Mouse (Mus musculus): Measurements from ENCODE around the gene Shisa8. TPM values are rescaled to one million over a fixed set of nuclear protein-coding genes. Genes with fewer than 3 reads are reported as not detected.

Gene Shisa8
- total and polyA plus RNA-seq, 2 experiments from 2014 or later, result 2.7 to 6.3 TPM

- Histone ChIP-seq H3K27ac (ENCODE audit: low read depth, low read length) (no peak overlapping the region), H3K36me3 (ENCODE audit: insufficient read depth) (peaks cover 85% of the 10 kb centered on the region), H3K9ac (no peak overlapping the region), H3K4me3 (ENCODE audit: low read depth, low read length) (no peak overlapping the region), H3K9me3 (ENCODE audit: low read length) (no peaks in the 10 kb centered on the region), H3K4me2 (ENCODE audit: low read depth) (no peak overlapping the region), H3K27me3 (ENCODE audit: insufficient read depth, low read length) (no peaks in the 10 kb centered on the region), H3K4me1 (ENCODE audit: insufficient read depth) (no peaks in the 10 kb centered on the region)
- TF ChIP-seq CTCF (IDR thresholded peaks at IDR 0.05; ENCODE audit: low read depth), result no peak
- ATAC-seq, result no peak
- 93% methylated on average over 14 of the region's 14 CpGs for WGBS
- DNase-seq, result no peak
These were observed 27.4 kb downstream of the Shisa8 start for GRCm38 (mm10) chr15:82185062-82185783.

GRCm38 (mm10) chr15:82184656-82185055 lies 28.0 kb downstream of the Shisa8 start:
- TF ChIP-seq CTCF (IDR thresholded peaks at IDR 0.05; ENCODE audit: low read depth), result no peak
- H3K4me2 ChIP-seq (ENCODE audit: low read depth), result no peak overlapping the region
- no peak overlapping the region for H3K4me3 ChIP-seq (ENCODE audit: low read depth, low read length)
- 92% methylated on average over 10 of the region's 10 CpGs for WGBS
- H3K9ac ChIP-seq, result no peak overlapping the region
- DNase-seq, result no peak
- H3K27ac ChIP-seq (ENCODE audit: low read depth, low read length), result no peak overlapping the region
- H3K27me3 ChIP-seq (ENCODE audit: insufficient read depth, low read length), result no peaks in the 10 kb centered on the region
- H3K4me1 ChIP-seq (ENCODE audit: insufficient read depth), result no peaks in the 10 kb centered on the region
- ATAC-seq, result no peak
- no peaks in the 10 kb centered on the region for H3K9me3 ChIP-seq (ENCODE audit: low read length)
- H3K36me3 ChIP-seq (ENCODE audit: insufficient read depth), result peaks cover 88% of the 10 kb centered on the region

- Histone ChIP-seq H3K4me3 (ENCODE audit: low read depth, low read length) (no peak overlapping the region), H3K36me3 (ENCODE audit: insufficient read depth) (peaks cover 89% of the 10 kb centered on the region), H3K9me3 (ENCODE audit: low read length) (no peaks in the 10 kb centered on the region), H3K9ac (no peak overlapping the region), H3K27ac (ENCODE audit: low read depth, low read length) (no peak overlapping the region), H3K27me3 (ENCODE audit: insufficient read depth, low read length) (no peaks in the 10 kb centered on the region), H3K4me1 (ENCODE audit: insufficient read depth) (no peaks in the 10 kb centered on the region), H3K4me2 (ENCODE audit: low read depth) (no peak overlapping the region)
- no peak for ATAC-seq
- WGBS, result 86% methylated on average over 7 of the region's 7 CpGs
- DNase-seq, result no peak
- no peak for TF ChIP-seq CTCF (IDR thresholded peaks at IDR 0.05; ENCODE audit: low read depth)
These were observed 28.4 kb downstream of the Shisa8 start for GRCm38 (mm10) chr15:82184183-82184582.

GRCm38 (mm10) chr15:82183596-82183995 lies 29.0 kb downstream of the Shisa8 start:
- Histone ChIP-seq H3K4me1 (ENCODE audit: insufficient read depth) (no peaks in the 10 kb centered on the region), H3K36me3 (ENCODE audit: insufficient read depth) (peaks cover 95% of the 10 kb centered on the region)
- TF ChIP-seq CTCF (IDR thresholded peaks at IDR 0.05; ENCODE audit: low read depth), result no peak

GRCm38 (mm10) chr15:82182311-82182710 lies 30.3 kb downstream of the Shisa8 start:
- WGBS, result 98% methylated on average over 4 of the region's 4 CpGs
- Histone ChIP-seq H3K4me3 (ENCODE audit: low read depth, low read length) (no peak overlapping the region), H3K4me1 (ENCODE audit: insufficient read depth) (no peaks in the 10 kb centered on the region), H3K27ac (ENCODE audit: low read depth, low read length) (no peak overlapping the region), H3K36me3 (ENCODE audit: insufficient read depth) (peaks cover 98% of the 10 kb centered on the region), H3K9me3 (ENCODE audit: low read length) (no peaks in the 10 kb centered on the region), H3K9ac (no peak overlapping the region), H3K4me2 (ENCODE audit: low read depth) (no peak overlapping the region), H3K27me3 (ENCODE audit: insufficient read depth, low read length) (no peaks in the 10 kb centered on the region)
- TF ChIP-seq CTCF (IDR thresholded peaks at IDR 0.05; ENCODE audit: low read depth), result 0 out of 2 replicates have a peak, but pooled peaks have one; percentile 31
- no peak for ATAC-seq
- no peak for DNase-seq

More at GRCm38 (mm10) chr15:82183596-82183995, 29.0 kb downstream of the Shisa8 start:
- Histone ChIP-seq H3K4me2 (ENCODE audit: low read depth) (no peak overlapping the region), H3K27me3 (ENCODE audit: insufficient read depth, low read length) (no peaks in the 10 kb centered on the region), H3K27ac (ENCODE audit: low read depth, low read length) (no peak overlapping the region), H3K4me3 (ENCODE audit: low read depth, low read length) (no peak overlapping the region), H3K9me3 (ENCODE audit: low read length) (no peaks in the 10 kb centered on the region), H3K9ac (no peak overlapping the region)
- DNase-seq, result no peak
- 92% methylated on average over 10 of the region's 10 CpGs for WGBS
- ATAC-seq, result no peak

GRCm38 (mm10) chr15:82181131-82181530 lies 31.5 kb downstream of the Shisa8 start:
- H3K9me3 ChIP-seq (ENCODE audit: low read length), result no peaks in the 10 kb centered on the region
- H3K4me3 ChIP-seq (ENCODE audit: low read depth, low read length), result no peak overlapping the region
- no peaks in the 10 kb centered on the region for H3K27me3 ChIP-seq (ENCODE audit: insufficient read depth, low read length)
- WGBS, result 77% methylated on average over 5 of the region's 5 CpGs
- no peak for ATAC-seq
- H3K4me2 ChIP-seq (ENCODE audit: low read depth), result no peak overlapping the region
- no peak overlapping the region for H3K9ac ChIP-seq
- no peak for TF ChIP-seq CTCF (IDR thresholded peaks at IDR 0.05; ENCODE audit: low read depth)
- no peak for DNase-seq
- peaks cover 97% of the 10 kb centered on the region for H3K36me3 ChIP-seq (ENCODE audit: insufficient read depth)
- no peak overlapping the region for H3K27ac ChIP-seq (ENCODE audit: low read depth, low read length)
- H3K4me1 ChIP-seq (ENCODE audit: insufficient read depth), result no peaks in the 10 kb centered on the region

GRCm38 (mm10) chr15:82177743-82178290 lies 34.8 kb downstream of the Shisa8 start:
- Histone ChIP-seq H3K36me3 (ENCODE audit: insufficient read depth) (peaks cover 94% of the 10 kb centered on the region), H3K4me1 (ENCODE audit: insufficient read depth) (no peaks in the 10 kb centered on the region), H3K4me2 (ENCODE audit: low read depth) (no peak overlapping the region), H3K27me3 (ENCODE audit: insufficient read depth, low read length) (no peaks in the 10 kb centered on the region), H3K9ac (no peak overlapping the region), H3K27ac (ENCODE audit: low read depth, low read length) (no peak overlapping the region), H3K4me3 (ENCODE audit: low read depth, low read length) (no peak overlapping the region), H3K9me3 (ENCODE audit: low read length) (no peaks in the 10 kb centered on the region)
- no peak for TF ChIP-seq CTCF (IDR thresholded peaks at IDR 0.05; ENCODE audit: low read depth)
- no peak for DNase-seq
- 78% methylated on average over 7 of the region's 7 CpGs for WGBS
- no peak for ATAC-seq
